Mouse (Mus musculus): ENCODE data around the gene Mpped2. TPM values are rescaled to one million over a fixed set of nuclear protein-coding genes. Genes with fewer than 3 reads are reported as not detected.

Gene Mpped2
- total and polyA plus RNA-seq, 2 experiments from 2014 or later, result 39.1 to 80.0 TPM

- ATAC-seq (no peak), DNase-seq (ENCODE audit: low spot score) (no peak)
- Histone ChIP-seq H3K36me3 (ENCODE audit: insufficient read depth, low read length) (no peaks in the 10 kb centered on the region), H3K9ac (replicated peaks; ENCODE audit: low read length) (no peak overlapping the region), H3K9me3 (ENCODE audit: low read length) (no peaks in the 10 kb centered on the region), H3K4me3 (ENCODE audit: low read length) (no peak overlapping the region), H3K27me3 (ENCODE audit: insufficient read depth, low read length) (no peaks in the 10 kb centered on the region), H3K4me1 (ENCODE audit: insufficient read depth, low read length) (0 out of 2 replicates have a peak, but pooled peaks cover 4% of the 10 kb centered on the region), H3K27ac (no peak overlapping the region), H3K4me2 (ENCODE audit: low read depth, low read length) (no peak overlapping the region)
- WGBS, result 42% methylated on average over 10 of the region's 10 CpGs
- no peak for TF ChIP-seq CTCF (IDR thresholded peaks at IDR 0.05; ENCODE audit: low read depth)
Observed at GRCm38 (mm10) chr2:106774251-106775196, 81.5 kb downstream of the Mpped2 start.

GRCm38 (mm10) chr2:106775994-106776393 is 82.9 kb downstream of the Mpped2 start:
- H3K27ac ChIP-seq, result no peak overlapping the region
- no peaks in the 10 kb centered on the region for H3K27me3 ChIP-seq (ENCODE audit: insufficient read depth, low read length)
- no peak overlapping the region for H3K4me3 ChIP-seq (ENCODE audit: low read length)
- DNase-seq (ENCODE audit: low spot score), result no peak
- no peaks in the 10 kb centered on the region for H3K36me3 ChIP-seq (ENCODE audit: insufficient read depth, low read length)
- H3K4me1 ChIP-seq (ENCODE audit: insufficient read depth, low read length), result 0 out of 2 replicates have a peak, but pooled peaks cover 4% of the 10 kb centered on the region
- ATAC-seq, result no peak
- no peak overlapping the region for H3K4me2 ChIP-seq (ENCODE audit: low read depth, low read length)
- no peak overlapping the region for H3K9ac ChIP-seq (replicated peaks; ENCODE audit: low read length)
- TF ChIP-seq CTCF (IDR thresholded peaks at IDR 0.05; ENCODE audit: low read depth), result no peak
- WGBS, result 78% methylated on average over 2 of the region's 2 CpGs
- H3K9me3 ChIP-seq (ENCODE audit: low read length), result no peaks in the 10 kb centered on the region

GRCm38 (mm10) chr2:106778861-106779516 is 85.9 kb downstream of the Mpped2 start:
- H3K27ac ChIP-seq, result no peak overlapping the region
- no peak for TF ChIP-seq CTCF (IDR thresholded peaks at IDR 0.05; ENCODE audit: low read depth)
- WGBS, result 79% methylated on average over 7 of the region's 7 CpGs
- H3K9me3 ChIP-seq (ENCODE audit: low read length), result no peaks in the 10 kb centered on the region
- ATAC-seq (no peak), DNase-seq (ENCODE audit: low spot score) (no peak)
- H3K4me1 ChIP-seq (ENCODE audit: insufficient read depth, low read length), result 0 out of 2 replicates have a peak, but pooled peaks cover 4% of the 10 kb centered on the region
- no peak overlapping the region for H3K9ac ChIP-seq (replicated peaks; ENCODE audit: low read length)
- H3K4me2 ChIP-seq (ENCODE audit: low read depth, low read length), result no peak overlapping the region
- H3K27me3 ChIP-seq (ENCODE audit: insufficient read depth, low read length), result no peaks in the 10 kb centered on the region
- no peaks in the 10 kb centered on the region for H3K36me3 ChIP-seq (ENCODE audit: insufficient read depth, low read length)
- H3K4me3 ChIP-seq (ENCODE audit: low read length), result no peak overlapping the region

- ATAC-seq, result no peak
Observed at GRCm38 (mm10) chr2:106781181-106782179, 88.4 kb downstream of the Mpped2 start.

GRCm38 (mm10) chr2:106783311-106783710 is 90.2 kb downstream of the Mpped2 start:
- Histone ChIP-seq H3K9ac (replicated peaks; ENCODE audit: low read length) (no peak overlapping the region), H3K9me3 (ENCODE audit: low read length) (no peaks in the 10 kb centered on the region), H3K36me3 (ENCODE audit: insufficient read depth, low read length) (no peaks in the 10 kb centered on the region), H3K4me2 (ENCODE audit: low read depth, low read length) (no peak overlapping the region), H3K4me1 (ENCODE audit: insufficient read depth, low read length) (no peaks in the 10 kb centered on the region), H3K27ac (no peak overlapping the region), H3K4me3 (ENCODE audit: low read length) (no peak overlapping the region), H3K27me3 (ENCODE audit: insufficient read depth, low read length) (no peaks in the 10 kb centered on the region)
- DNase-seq (ENCODE audit: low spot score) (no peak), ATAC-seq (no peak)
- no peak for TF ChIP-seq CTCF (IDR thresholded peaks at IDR 0.05; ENCODE audit: low read depth)
- WGBS, result 83% methylated on average over 4 of the region's 4 CpGs

More at GRCm38 (mm10) chr2:106781181-106782179, 88.4 kb downstream of the Mpped2 start:
- H3K36me3 ChIP-seq (ENCODE audit: insufficient read depth, low read length), result no peaks in the 10 kb centered on the region
- H3K4me1 ChIP-seq (ENCODE audit: insufficient read depth, low read length), result no peaks in the 10 kb centered on the region
- H3K9ac ChIP-seq (replicated peaks; ENCODE audit: low read length), result no peak overlapping the region
- no peaks in the 10 kb centered on the region for H3K27me3 ChIP-seq (ENCODE audit: insufficient read depth, low read length)
- TF ChIP-seq CTCF (IDR thresholded peaks at IDR 0.05; ENCODE audit: low read depth), result no peak
- no peak overlapping the region for H3K4me3 ChIP-seq (ENCODE audit: low read length)
- no peak overlapping the region; the same call in 1 of the 2 replicates for H3K27ac ChIP-seq
- no peaks in the 10 kb centered on the region for H3K9me3 ChIP-seq (ENCODE audit: low read length)
- 68% methylated on average over 26 of the region's 26 CpGs for WGBS
- DNase-seq (ENCODE audit: low spot score), result no peak
- no peak overlapping the region for H3K4me2 ChIP-seq (ENCODE audit: low read depth, low read length)

GRCm38 (mm10) chr2:106788055-106788454 is 95.0 kb downstream of the Mpped2 start:
- Histone ChIP-seq H3K36me3 (ENCODE audit: insufficient read depth, low read length) (no peaks in the 10 kb centered on the region), H3K9me3 (ENCODE audit: low read length) (no peaks in the 10 kb centered on the region), H3K4me2 (ENCODE audit: low read depth, low read length) (no peak overlapping the region), H3K4me1 (ENCODE audit: insufficient read depth, low read length) (no peaks in the 10 kb centered on the region), H3K27me3 (ENCODE audit: insufficient read depth, low read length) (no peaks in the 10 kb centered on the region), H3K9ac (replicated peaks; ENCODE audit: low read length) (no peak overlapping the region), H3K4me3 (ENCODE audit: low read length) (no peak overlapping the region), H3K27ac (no peak overlapping the region)
- WGBS, result 31% methylated on average over 8 of the region's 8 CpGs
- DNase-seq (ENCODE audit: low spot score), result no peak
- no peak for ATAC-seq
- TF ChIP-seq CTCF (IDR thresholded peaks at IDR 0.05; ENCODE audit: low read depth), result no peak

Data from hindbrain, postnatal 0 days (tissue).